Mouse (Mus musculus) limb, embryonic 13.5 days (tissue): ENCODE measurements at regions not wholly inside any gene's neighbourhood (a gene's known extent, or its start where the extent isn't known, plus 50 kb on each side); places are given as distances from the start of the nearest gene placed in this dataset.

Experiments
- ATAC-seq: fragments of 200-750 bp; cut with Nextera tagmentation; 2 replicates; pipeline ENCODE4 v1.8.0; 2017; ENCODE audit warnings: low read depth, moderate number of reproducible peaks, moderate TSS enrichment; ENCODE audit not compliant: low FRiP score
- H3K27ac ChIP-seq: fragments of 300-500 bp; sonication (generic); 2 replicates; pipeline ENCODE4 v1.5.1; 2015; ENCODE audit warnings: inconsistent platforms, mild to moderate bottlenecking, moderate library complexity
- H3K27me3 ChIP-seq: fragments of 300-500 bp; sonication (generic); 2 replicates; pipeline ENCODE4 v1.6.1; 2015; ENCODE audit warnings: mild to moderate bottlenecking, inconsistent platforms
- H3K36me3 ChIP-seq: fragments of 300-500 bp; sonication (generic); 2 replicates; pipeline ENCODE4 v1.6.1; 2015; ENCODE audit warnings: inconsistent platforms, mild to moderate bottlenecking, moderate library complexity
- H3K4me1 ChIP-seq: fragments of 300-500 bp; sonication (generic); 2 replicates; pipeline ENCODE4 v1.6.1; 2015; ENCODE audit warnings: inconsistent platforms
- H3K4me2 ChIP-seq: fragments of 300-500 bp; sonication (generic); replicated peaks from 2 replicates; pipeline ENCODE4 v1.6.1; 2015; ENCODE audit warnings: inconsistent platforms, mild to moderate bottlenecking, moderate library complexity
- H3K4me3 ChIP-seq: fragments of 300-500 bp; sonication (generic); 2 replicates; pipeline ENCODE4 v1.5.1; 2015; ENCODE audit warnings: moderate library complexity, mild to moderate bottlenecking, inconsistent platforms
- H3K9ac ChIP-seq: fragments of 300-500 bp; sonication (generic); 2 replicates; pipeline ENCODE4 v1.6.1; 2015; ENCODE audit warnings: mild to moderate bottlenecking, inconsistent platforms
- H3K9me3 ChIP-seq: fragments of 300-500 bp; sonication (generic); 2 replicates; pipeline ENCODE4 v1.6.1; 2016; ENCODE audit warnings: inconsistent platforms
- WGBS: fragments of 180-500 bp; shearing (Covaris S2); methylation state at CpG from one replicate; pipeline ENCODE4 v1.1.7; 2015; 5-methylcytosine and 5-hydroxymethylcytosine counted together

DNA sequence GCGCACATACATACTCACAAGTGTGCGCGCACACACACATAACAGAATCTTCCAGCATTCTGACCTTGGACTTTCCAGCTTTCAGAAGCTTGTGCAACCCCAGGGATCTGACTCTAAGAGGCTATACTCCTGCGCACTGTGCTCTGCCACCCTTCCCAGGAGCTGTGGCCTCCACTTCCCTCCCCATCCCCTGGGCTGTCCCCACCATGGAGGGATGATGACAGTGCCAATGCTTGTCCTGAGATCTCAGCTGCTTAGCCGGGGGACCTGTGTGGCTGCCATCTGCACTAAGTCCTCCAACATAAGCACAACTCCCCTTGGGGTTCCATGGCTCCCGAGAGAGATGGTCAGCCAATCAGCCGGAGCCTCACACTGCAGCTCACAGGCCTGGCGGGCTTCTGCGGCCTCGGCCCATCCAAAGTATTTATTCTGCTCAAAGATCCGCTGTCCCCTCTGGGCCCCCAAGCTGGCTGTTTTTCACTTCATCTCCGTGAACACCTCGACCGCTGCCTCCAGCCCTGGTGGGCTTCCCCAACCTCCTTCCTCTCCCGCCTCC lies 412.3 kb downstream of the Ajap1 start:
- Histone ChIP-seq H3K4me1 (0 out of 2 replicates have a peak, but pooled peaks cover 6% of the 10 kb centered on the region), H3K27me3 (no peaks in the 10 kb centered on the region), H3K36me3 (no peaks in the 10 kb centered on the region), H3K4me2 (no peak overlapping the region), H3K9me3 (no peaks in the 10 kb centered on the region), H3K9ac (no peak overlapping the region), H3K27ac (no peak overlapping the region), H3K4me3 (no peak overlapping the region)
- no peak for ATAC-seq
- WGBS: 58% methylated on average over 15 of the region's 15 CpGs

DNA sequence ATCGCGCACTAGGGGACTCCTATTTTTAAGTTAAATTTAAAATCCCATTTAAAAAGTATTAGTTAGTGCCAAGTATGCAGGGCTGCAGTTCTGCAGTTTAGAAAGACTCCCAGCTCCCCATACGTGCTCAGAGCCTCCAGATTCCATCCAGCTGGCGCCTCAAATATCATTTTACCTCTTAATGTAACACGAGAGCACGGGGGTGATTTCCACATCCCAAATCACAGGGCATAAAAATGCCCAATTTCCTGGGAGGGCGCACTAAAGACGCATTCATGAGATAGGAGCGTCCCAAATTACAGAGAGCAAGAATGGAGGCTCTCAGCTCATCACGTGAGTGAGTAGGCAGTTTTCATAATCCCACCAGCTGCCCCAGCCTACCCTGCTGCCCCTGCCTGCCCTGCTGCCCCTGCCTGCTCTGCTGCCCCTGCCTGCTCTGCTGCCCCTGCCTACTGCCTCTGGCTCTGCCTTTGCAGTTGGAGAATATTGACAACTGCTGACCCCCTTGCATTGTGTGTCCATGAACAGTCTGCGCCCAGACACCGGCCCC lies 414.1 kb downstream of the Ajap1 start:
- WGBS: 56% methylated on average over 12 of the region's 12 CpGs
- no peaks in the 10 kb centered on the region for H3K27me3 ChIP-seq
- H3K4me1 ChIP-seq: 0 out of 2 replicates have a peak, but pooled peaks cover 6% of the 10 kb centered on the region
- H3K4me3 ChIP-seq: no peak overlapping the region
- no peak overlapping the region for H3K9ac ChIP-seq
- H3K9me3 ChIP-seq: no peaks in the 10 kb centered on the region
- no peak overlapping the region; the same call in 1 of the 2 replicates for H3K27ac ChIP-seq
- H3K4me2 ChIP-seq: no peak overlapping the region
- no peaks in the 10 kb centered on the region for H3K36me3 ChIP-seq
- peak; percentile 32; the same call in 1 of the 2 replicates for ATAC-seq

DNA sequence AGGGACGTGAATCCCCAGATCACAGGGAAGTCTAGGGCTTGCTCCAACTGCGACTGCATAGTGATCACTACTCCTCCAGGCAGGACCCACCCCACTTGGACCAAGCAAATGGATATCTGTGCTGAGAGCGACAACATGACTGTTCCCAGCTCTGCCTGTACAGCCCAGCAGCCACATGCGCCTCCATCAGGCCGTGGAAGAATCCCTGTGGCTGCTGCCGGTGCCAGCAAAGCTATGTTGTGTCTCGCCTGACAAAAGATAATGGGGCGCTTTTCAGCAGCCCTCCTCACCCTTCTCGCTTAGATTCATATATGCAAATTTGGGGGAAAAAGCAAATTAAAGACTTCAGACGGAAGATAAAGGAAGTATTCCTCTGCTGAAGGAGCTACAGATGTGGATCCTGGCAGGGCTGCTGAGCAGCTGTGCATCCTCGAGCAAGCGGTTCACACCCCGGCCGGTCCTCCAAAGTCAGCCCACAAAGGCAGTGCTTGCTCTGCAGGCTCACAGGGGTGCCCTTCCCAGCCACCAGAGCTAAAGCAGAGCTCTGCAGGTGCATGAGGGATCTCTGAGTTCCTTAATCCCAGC lies 418.5 kb downstream of the Ajap1 start:
- 73% methylated on average over 14 of the region's 14 CpGs for WGBS
- no peak for ATAC-seq
- Histone ChIP-seq H3K4me3 (no peak overlapping the region), H3K9me3 (no peaks in the 10 kb centered on the region), H3K9ac (no peak overlapping the region), H3K4me1 (0 out of 2 replicates have a peak, but pooled peaks cover 6% of the 10 kb centered on the region), H3K27ac (no peak overlapping the region), H3K27me3 (no peaks in the 10 kb centered on the region), H3K36me3 (no peaks in the 10 kb centered on the region), H3K4me2 (no peak overlapping the region)

DNA sequence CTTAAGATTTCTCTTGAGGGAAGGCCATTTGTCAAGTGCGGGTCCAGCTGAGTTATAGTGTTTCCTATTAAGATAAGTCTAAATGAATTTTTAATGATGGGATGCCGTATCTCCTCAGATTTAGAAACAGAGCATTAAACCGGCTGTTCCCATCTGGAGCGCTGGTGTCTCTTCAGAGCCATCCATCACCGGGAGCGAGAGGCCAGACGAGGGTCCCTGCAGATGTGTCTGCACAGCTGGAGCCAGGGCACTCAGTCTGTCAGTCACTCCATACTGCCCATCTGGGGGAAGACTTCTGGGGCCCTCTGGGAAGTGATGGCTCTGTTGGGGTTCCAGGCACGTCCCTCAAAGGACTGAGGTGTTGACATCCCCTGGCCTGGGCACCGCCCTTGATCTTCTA lies 419.2 kb downstream of the Ajap1 start:
- H3K4me3 ChIP-seq: no peak overlapping the region
- no peaks in the 10 kb centered on the region for H3K9me3 ChIP-seq
- no peaks in the 10 kb centered on the region for H3K27me3 ChIP-seq
- H3K4me1 ChIP-seq: 0 out of 2 replicates have a peak, but pooled peaks cover 2% of the 10 kb centered on the region
- ATAC-seq: no peak
- 66% methylated on average over 9 of the region's 9 CpGs for WGBS
- H3K9ac ChIP-seq: no peak overlapping the region
- H3K4me2 ChIP-seq: no peak overlapping the region
- no peaks in the 10 kb centered on the region for H3K36me3 ChIP-seq
- no peak overlapping the region for H3K27ac ChIP-seq

DNA sequence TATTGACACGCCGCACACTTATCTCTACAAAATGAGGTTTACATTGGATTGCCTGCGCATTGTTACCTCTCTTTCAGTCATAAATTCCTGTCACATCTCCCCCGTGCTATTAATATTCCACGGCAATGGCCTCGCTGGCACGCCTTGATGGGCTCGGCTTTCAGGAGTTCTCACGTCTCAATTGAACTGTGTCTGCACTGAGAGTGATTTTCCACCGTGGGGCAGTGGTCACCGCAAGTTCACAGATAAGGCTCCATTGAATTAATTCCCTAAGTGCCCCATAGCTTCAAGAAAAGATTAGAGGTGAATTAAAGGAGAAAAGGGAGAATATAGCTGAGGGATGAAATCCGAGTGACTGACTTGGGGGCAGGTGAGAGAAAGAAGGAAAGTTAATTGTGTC lies 424.5 kb downstream of the Ajap1 start:
- no peak overlapping the region for H3K4me3 ChIP-seq
- no peak for ATAC-seq
- no peaks in the 10 kb centered on the region for H3K36me3 ChIP-seq
- no peaks in the 10 kb centered on the region for H3K9me3 ChIP-seq
- H3K27ac ChIP-seq: no peak overlapping the region
- no peak overlapping the region for H3K9ac ChIP-seq
- 84% methylated on average over 12 of the region's 12 CpGs for WGBS
- no peaks in the 10 kb centered on the region for H3K27me3 ChIP-seq
- no peak overlapping the region for H3K4me2 ChIP-seq
- H3K4me1 ChIP-seq: no peaks in the 10 kb centered on the region

DNA sequence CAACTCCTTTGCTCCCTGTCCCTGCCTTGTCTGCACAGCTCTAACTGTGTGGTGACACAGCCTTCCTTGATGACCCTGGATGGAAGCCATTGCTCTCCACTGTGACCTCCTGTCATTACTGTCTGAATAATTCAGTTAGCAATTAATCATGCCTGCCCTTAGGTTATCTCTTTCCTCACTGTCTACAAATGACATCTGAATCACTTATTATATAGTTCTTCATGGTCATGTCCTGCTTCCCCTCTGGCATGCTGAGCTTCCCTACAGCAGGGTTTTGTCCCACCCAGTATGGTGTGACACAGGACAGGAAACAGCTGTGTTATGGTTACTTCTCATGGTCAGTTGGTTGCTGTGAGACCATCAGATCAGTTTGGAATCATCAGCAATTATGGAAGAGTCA lies 458.9 kb downstream of the Ajap1 start:
- ATAC-seq: no peak
- 0 out of 2 replicates have a peak, but pooled peaks cover 3% of the 10 kb centered on the region for H3K4me1 ChIP-seq
- H3K4me2 ChIP-seq: no peak overlapping the region
- H3K4me3 ChIP-seq: no peak overlapping the region
- no peak overlapping the region for H3K9ac ChIP-seq
- no peaks in the 10 kb centered on the region for H3K36me3 ChIP-seq
- no peak overlapping the region for H3K27ac ChIP-seq
- no peaks in the 10 kb centered on the region for H3K9me3 ChIP-seq
- H3K27me3 ChIP-seq: no peaks in the 10 kb centered on the region

DNA sequence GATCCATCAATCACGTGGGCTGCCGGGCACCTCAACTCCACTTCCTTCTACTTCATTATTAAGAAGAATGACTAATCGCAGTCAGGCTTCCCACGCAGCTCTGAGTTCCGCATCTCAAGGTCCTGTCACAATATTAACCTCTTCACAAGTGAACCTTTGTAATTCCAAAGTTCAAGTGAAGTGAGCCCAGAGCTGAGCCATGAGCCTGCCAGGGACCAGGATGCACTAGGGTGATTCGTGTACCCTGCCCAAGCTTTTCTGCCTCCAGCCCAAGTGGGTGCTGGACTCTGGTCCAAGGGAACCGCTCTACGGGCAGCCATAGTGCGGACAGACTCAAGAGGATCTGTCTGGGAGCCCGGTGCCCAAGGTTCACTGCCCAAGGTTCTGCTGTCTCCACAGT lies 463.4 kb downstream of the Ajap1 start:
- no peak overlapping the region for H3K4me3 ChIP-seq
- H3K27ac ChIP-seq: no peak overlapping the region
- no peaks in the 10 kb centered on the region for H3K36me3 ChIP-seq
- 0 out of 2 replicates have a peak, but pooled peaks cover 5% of the 10 kb centered on the region for H3K4me1 ChIP-seq
- ATAC-seq: no peak
- no peak overlapping the region for H3K9ac ChIP-seq
- H3K27me3 ChIP-seq: no peaks in the 10 kb centered on the region
- no peak overlapping the region for H3K4me2 ChIP-seq
- WGBS: 78% methylated on average over 10 of the region's 10 CpGs
- no peaks in the 10 kb centered on the region for H3K9me3 ChIP-seq

DNA sequence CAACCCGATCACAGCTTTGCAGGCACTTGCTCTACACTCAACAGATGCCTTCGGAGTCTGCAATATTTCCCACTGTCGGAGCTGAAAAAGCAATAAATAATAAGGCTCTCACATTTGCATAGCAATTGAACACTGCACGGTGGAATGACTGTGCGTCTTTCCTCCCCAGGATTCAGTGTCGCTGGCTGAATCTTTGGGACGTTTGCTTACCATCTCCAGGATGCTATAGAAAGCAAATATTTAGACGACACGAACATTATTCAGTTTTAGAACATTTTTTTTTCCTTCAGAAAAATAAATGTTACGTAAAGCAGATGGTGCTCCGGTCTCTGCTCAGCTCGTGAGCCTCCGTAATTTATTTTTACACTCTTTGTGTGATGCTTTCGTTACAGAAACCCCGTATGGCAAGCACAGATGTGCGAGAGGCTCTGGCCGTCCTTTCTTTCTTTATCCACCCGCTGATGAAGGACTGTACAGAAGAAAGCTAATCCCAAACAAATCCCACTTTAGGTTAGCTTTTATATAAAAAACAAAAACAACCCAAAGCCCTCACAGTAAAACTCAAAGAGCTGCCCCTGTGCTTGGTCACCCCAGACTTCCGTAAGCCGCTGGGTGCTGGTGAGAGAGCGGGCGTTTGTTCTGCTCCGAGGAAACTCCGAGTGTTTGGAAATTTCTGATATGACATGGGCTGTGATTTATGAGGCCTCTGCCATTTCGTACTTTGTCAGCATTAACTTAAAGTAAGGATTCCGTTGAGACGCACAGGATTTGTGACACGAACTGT lies 464.3 kb downstream of the Ajap1 start:
- Histone ChIP-seq H3K9me3 (no peaks in the 10 kb centered on the region), H3K9ac (no peak overlapping the region), H3K4me1 (0 out of 2 replicates have a peak, but pooled peaks cover 5% of the 10 kb centered on the region), H3K27me3 (no peaks in the 10 kb centered on the region), H3K36me3 (no peaks in the 10 kb centered on the region), H3K4me3 (peak overlapping the region; percentile 3), H3K27ac (no peak overlapping the region), H3K4me2 (peak overlapping the region; percentile 41)
- 46% methylated on average over 28 of the region's 28 CpGs for WGBS
- ATAC-seq: no peak

DNA sequence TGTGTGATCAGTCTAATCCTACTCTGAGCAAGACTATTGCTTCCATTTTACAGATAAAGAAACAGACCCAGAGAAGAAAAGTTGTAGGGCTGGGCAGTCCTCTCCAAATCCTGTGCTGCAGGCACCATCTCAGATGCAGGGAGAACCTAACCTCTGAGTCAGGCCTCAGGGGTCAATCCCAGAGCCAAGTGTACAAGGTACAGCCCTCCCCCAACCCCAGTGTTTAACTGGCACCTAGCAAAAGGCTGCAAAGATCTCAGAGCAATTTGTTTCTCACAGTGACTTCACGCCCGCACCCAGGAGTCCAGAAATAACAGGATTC lies 464.8 kb downstream of the Ajap1 start:
- 51% methylated on average over 2 of the region's 2 CpGs for WGBS

DNA sequence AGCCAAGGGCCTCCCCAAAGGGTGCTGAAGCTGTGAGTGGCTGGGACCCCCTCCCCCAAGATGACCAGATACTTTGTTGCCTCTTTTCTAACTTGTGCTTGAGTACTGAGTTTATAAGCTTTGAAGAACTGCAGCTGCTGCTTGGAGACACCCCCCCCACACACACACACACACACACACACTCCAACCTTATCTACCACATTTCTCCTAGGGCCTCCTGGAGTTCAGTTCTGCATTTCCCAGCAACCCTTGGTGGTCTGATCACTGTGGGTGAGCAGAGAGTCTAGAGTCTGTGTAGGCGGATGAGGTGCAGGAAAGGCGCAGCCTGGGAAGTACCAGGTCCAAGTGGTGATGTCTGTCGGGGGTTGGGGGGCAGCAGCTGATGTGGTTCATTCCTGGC lies 479.3 kb downstream of the Ajap1 start:
- Histone ChIP-seq H3K9me3 (peaks cover 6% of the 10 kb centered on the region; the same call in 1 of the 2 replicates), H3K27ac (no peak overlapping the region), H3K27me3 (no peaks in the 10 kb centered on the region; the same call in 1 of the 2 replicates), H3K9ac (no peak overlapping the region), H3K4me1 (no peaks in the 10 kb centered on the region), H3K4me2 (no peak overlapping the region), H3K36me3 (no peaks in the 10 kb centered on the region), H3K4me3 (no peak overlapping the region)
- WGBS: 75% methylated on average over 3 of the region's 3 CpGs
- ATAC-seq: no peak

More for the DNA sequence above, 464.8 kb downstream of the Ajap1 start:
- Histone ChIP-seq H3K9me3 (no peaks in the 10 kb centered on the region), H3K36me3 (no peaks in the 10 kb centered on the region), H3K4me1 (0 out of 2 replicates have a peak, but pooled peaks cover 5% of the 10 kb centered on the region), H3K9ac (no peak overlapping the region), H3K27ac (no peak overlapping the region), H3K4me2 (peak overlapping the region; percentile 41; the same call in 1 of the 2 replicates), H3K4me3 (no peak overlapping the region), H3K27me3 (no peaks in the 10 kb centered on the region)
- ATAC-seq: no peak

DNA sequence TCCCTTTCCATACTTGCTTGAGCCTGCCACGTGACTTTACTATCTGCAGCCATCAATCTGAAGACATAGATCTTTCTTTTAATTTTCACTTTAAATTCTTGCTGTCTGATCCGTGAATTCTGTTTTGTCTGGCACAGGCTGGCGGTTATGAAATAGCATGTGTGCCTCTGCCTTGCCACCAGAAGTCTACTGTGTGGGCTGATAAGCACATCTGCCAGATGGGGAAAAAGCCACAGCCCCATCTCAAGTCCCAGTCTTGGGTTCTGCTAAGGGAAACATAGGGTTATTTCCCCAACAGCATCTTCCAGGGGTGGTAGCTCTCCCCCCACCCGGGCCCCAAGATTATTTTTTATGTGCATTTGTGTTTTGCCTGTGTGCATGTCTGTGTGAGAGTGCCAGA lies 480.1 kb downstream of the Ajap1 start:
- 79% methylated on average over 4 of the region's 4 CpGs for WGBS
- H3K27ac ChIP-seq: no peak overlapping the region
- no peaks in the 10 kb centered on the region; the same call in 1 of the 2 replicates for H3K27me3 ChIP-seq
- no peaks in the 10 kb centered on the region for H3K4me1 ChIP-seq
- H3K9me3 ChIP-seq: peaks cover 6% of the 10 kb centered on the region; the same call in 1 of the 2 replicates
- H3K36me3 ChIP-seq: no peaks in the 10 kb centered on the region
- no peak for ATAC-seq
- no peak overlapping the region for H3K4me2 ChIP-seq
- H3K9ac ChIP-seq: no peak overlapping the region
- H3K4me3 ChIP-seq: no peak overlapping the region

DNA sequence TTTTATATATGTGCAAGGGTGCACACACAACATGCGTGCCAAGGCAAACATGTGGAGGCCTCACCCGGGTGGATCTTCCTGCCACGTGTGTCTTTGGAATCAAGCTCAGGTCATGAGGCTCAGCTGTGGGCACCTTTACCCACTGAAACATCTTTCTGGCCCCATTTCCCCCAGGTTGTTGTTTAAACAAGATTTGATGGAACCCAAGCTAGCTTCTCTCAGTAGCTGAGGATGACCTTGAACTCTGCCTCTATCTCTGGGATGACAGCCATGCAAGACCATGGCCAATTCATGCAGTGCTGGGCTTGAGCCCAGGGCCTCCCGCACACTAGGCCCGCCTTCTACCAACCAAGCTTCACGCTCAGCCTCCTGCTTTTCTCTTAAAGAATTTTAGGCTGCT lies 480.9 kb downstream of the Ajap1 start:
- H3K9ac ChIP-seq: no peak overlapping the region
- no peak overlapping the region for H3K4me3 ChIP-seq
- no peaks in the 10 kb centered on the region for H3K36me3 ChIP-seq
- no peaks in the 10 kb centered on the region; the same call in 1 of the 2 replicates for H3K27me3 ChIP-seq
- no peak overlapping the region for H3K27ac ChIP-seq
- WGBS: 78% methylated on average over 6 of the region's 6 CpGs
- H3K4me2 ChIP-seq: no peak overlapping the region
- H3K4me1 ChIP-seq: no peaks in the 10 kb centered on the region
- ATAC-seq: no peak
- H3K9me3 ChIP-seq: peaks cover 6% of the 10 kb centered on the region; the same call in 1 of the 2 replicates
